Mouse (Mus musculus) bone marrow, adult 2 months (tissue): Measurements from ENCODE around the gene Mrpl34.

Experiments used
- CTCF ChIP-seq: fragments of 200-500 bp; IDR thresholded peaks from 2 replicates; pipeline ENCODE4 v1.5.1; 2011; ENCODE audit warnings: low read length, control low read depth; ENCODE audit not compliant: control insufficient read depth, insufficient read depth
- POLR2A ChIP-seq: fragments of 200-500 bp; IDR thresholded peaks from 2 replicates; pipeline ENCODE4 v1.6.1; 2011; ENCODE audit warnings: low read depth, mild to moderate bottlenecking, control low read depth, low read length, borderline replicate concordance; ENCODE audit not compliant: control insufficient read depth

GRCm38 (mm10) chr8:71465733-71466132 lies 974 bp downstream of the Mrpl34 start:
- no peak for TF ChIP-seq CTCF
- TF ChIP-seq POLR2A: no peak
